In genomic region chr10:94380662-94381392, GRCm38 (mm10) we compare ENCODE assay signal across 13 mouse cellular contexts.
A peak's percentile ranks its signal among the peaks of the same experiment; 100 is the strongest.
DNase-seq lines count a peak whose midpoint lies in the region; ATAC-seq and TF ChIP-seq lines count a peak whose summit lies in the region.
"Had no signal": no experiment of that assay in that cellular context is flagged by ENCODE, and none has a peak within 500 bp of the region (broad histone marks: within the 10 kb centered on the region; RNA-seq: fewer than 3 reads in every experiment).

No protein-coding gene starts in this region.

- ATAC-seq in Patski: peak; percentile 91
- peak; percentile 21; the same call in 1 of the 2 replicates for ATAC-seq in lung, embryonic 16.5 days (ENCODE audit: low read depth)
- ATAC-seq: midbrain, embryonic 16.5 days had no signal

- H3K4me1 ChIP-seq in lung, embryonic 16.5 days (replicated peaks; ENCODE audit: control insufficient read depth, insufficient read depth, low read length): peaks cover 5% of the 10 kb centered on the region; the same call in 1 of the 2 replicates

- H3K9me3 ChIP-seq in lung, embryonic 16.5 days (ENCODE audit: control insufficient read depth, low read length): peaks cover 7% of the 10 kb centered on the region

- peak overlapping the region; percentile 14; the same call in 1 of the 2 replicates for H3K9ac ChIP-seq in lung, embryonic 16.5 days (ENCODE audit: low read length)
- H3K9ac ChIP-seq: embryonic facial prominence, embryonic 15.5 days; hindbrain, embryonic 15.5 days had no signal

- no peak overlapping the region for H3K4me2 ChIP-seq in lung, embryonic 16.5 days (ENCODE audit: low read depth, low read length)
- H3K4me2 ChIP-seq: embryonic facial prominence, embryonic 15.5 days; hindbrain, embryonic 15.5 days had no signal

- no peak for TF ChIP-seq CTCF in layer of hippocampus, adult 2 months (conservative IDR thresholded peaks at IDR 0.05)
- TF ChIP-seq CTCF in Patski (IDR thresholded peaks at IDR 0.05): no peak

- H3K36me3 ChIP-seq in lung, embryonic 16.5 days (ENCODE audit: control insufficient read depth, insufficient read depth, low read length): no peaks in the 10 kb centered on the region
- H3K36me3 ChIP-seq: embryonic facial prominence, embryonic 15.5 days; hindbrain, embryonic 15.5 days had no signal

- DNase-seq in layer of hippocampus, adult 2 months (ENCODE audit: low spot score in 2 of 2): no peak
- DNase-seq in layer of hippocampus, postnatal 25 days (ENCODE audit: extremely low spot score in 1 of 2, low spot score in 1 of 2): no peak
- DNase-seq in Patski (ENCODE audit: low read depth, low spot score): no peak
- DNase-seq in kidney, adult 11 months: peak; percentile 84
- no peak for DNase-seq in retina, postnatal 1 day
- DNase-seq in T-cell, adult 2 months (ENCODE audit: low spot score): no peak
- DNase-seq in ovary, postnatal 10 days (ENCODE audit: low spot score): no peak
- DNase-seq: gastrocnemius, postnatal 10 days; thymus, adult 2 months had no signal

- in situ Hi-C loops in Patski (cut with MboI; ENCODE audit: low pct_unique_long_range_greater_than_20kb): no loop called here

- 45% methylated on average over 9 of the region's 9 CpGs for WGBS in lung, embryonic 16.5 days

- CTCF ChIA-PET in Patski (lab: Charles Lee): no interaction called here

- no peaks in the 10 kb centered on the region for H3K27me3 ChIP-seq in Patski
- H3K27me3 ChIP-seq in lung, embryonic 16.5 days (ENCODE audit: control insufficient read depth, insufficient read depth, low read depth, low read length): no peaks in the 10 kb centered on the region
- H3K27me3 ChIP-seq: embryonic facial prominence, embryonic 15.5 days; hindbrain, embryonic 15.5 days had no signal

- POLR2A ChIA-PET in Patski (lab: Charles Lee): no interaction called here

- H3K27ac ChIP-seq in layer of hippocampus, adult 2 months: peak overlapping the region; percentile 61; the same call in 1 of the 2 replicates
- no peak overlapping the region for H3K27ac ChIP-seq in lung, embryonic 16.5 days (ENCODE audit: low read length)
- H3K27ac ChIP-seq: embryonic facial prominence, embryonic 15.5 days; hindbrain, embryonic 15.5 days had no signal

- H3K4me3 ChIP-seq in layer of hippocampus, adult 2 months: no peak overlapping the region
- no peak overlapping the region for H3K4me3 ChIP-seq in lung, embryonic 16.5 days (ENCODE audit: low read length)
- H3K4me3 ChIP-seq: embryonic facial prominence, embryonic 15.5 days; hindbrain, embryonic 15.5 days had no signal
